Mouse (Mus musculus) CH12.LX (cell line): Measurements from ENCODE around the gene Prr5. TPM values are rescaled to one million over a fixed set of nuclear protein-coding genes. Genes with fewer than 3 reads are reported as not detected.

ENCODE experiments used
- DNase-seq: peaks from one replicate; pipeline ENCODE4 v3.0.0-alpha.2; 2013; ENCODE audit errors: extremely low read depth
- H3K27ac ChIP-seq: 2 replicates; pipeline ENCODE4 v1.5.1; 2012; ENCODE audit warnings: low read depth, mild to moderate bottlenecking, control low read depth, moderate library complexity; ENCODE audit not compliant: insufficient read depth
- H3K27me3 ChIP-seq: replicated peaks from 2 replicates; pipeline ENCODE3; 2012; ENCODE audit warnings: inconsistent platforms
- H3K36me3 ChIP-seq, 2 experiments: replicated peaks in 1 of 2; 2 replicates each; pipeline versions ENCODE3 to v1.6.1; 2012; ENCODE audit warnings: inconsistent platforms in 1 of 2, low read length in 1 of 2, mild to moderate bottlenecking in 1 of 2, mixed read lengths in 1 of 2, moderate library complexity in 1 of 2; ENCODE audit not compliant: control insufficient read depth in 1 of 2, insufficient read depth in 1 of 2
- H3K4me1 ChIP-seq, 2 experiments: 2 replicates each; pipeline ENCODE4 v1.6.1; 2012; ENCODE audit warnings: inconsistent platforms in 1 of 2, moderate library complexity in 1 of 2; ENCODE audit not compliant: insufficient read depth in 2 of 2, control insufficient read depth in 1 of 2
- H3K4me2 ChIP-seq: 2 replicates; pipeline ENCODE4 v1.6.1; 2012; ENCODE audit warnings: low read depth, mild to moderate bottlenecking, control low read depth; ENCODE audit not compliant: poor library complexity, insufficient read depth, severe bottlenecking
- H3K4me3 ChIP-seq, 3 experiments: fragments of 150-350 bp in 1 of 3; sonication (generic) in 1 of 3; replicated peaks in 1 of 3; 2 replicates each; pipeline versions ENCODE3 to v1.5.1; 2011 to 2012; ENCODE audit warnings: low read depth in 2 of 3, low read length in 2 of 3, mild to moderate bottlenecking in 2 of 3, moderate library complexity in 2 of 3, control low read depth in 1 of 3, improper control_type of control experiment in 1 of 3, inconsistent platforms in 1 of 3, mixed read lengths in 1 of 3; ENCODE audit not compliant: poor library complexity in 1 of 3
- H3K79me2 ChIP-seq: replicated peaks from 2 replicates; pipeline ENCODE4 v1.6.1; 2012; ENCODE audit warnings: mild to moderate bottlenecking, moderate library complexity; ENCODE audit not compliant: control insufficient read depth, poor library complexity, insufficient read depth, severe bottlenecking; ENCODE audit errors: extremely low read depth
- H3K9ac ChIP-seq: 2 replicates; pipeline ENCODE4 v1.6.1; 2012; ENCODE audit warnings: low read depth, mild to moderate bottlenecking, control low read depth, moderate library complexity; ENCODE audit not compliant: insufficient read depth
- H3K9me3 ChIP-seq: replicated peaks from 2 replicates; pipeline ENCODE3; 2012; ENCODE audit warnings: low read length, inconsistent platforms, mixed read lengths
- BHLHE40 ChIP-seq: IDR thresholded peaks from 2 replicates; pipeline ENCODE4 v1.6.1; 2011; ENCODE audit warnings: mild to moderate bottlenecking, low read depth, low read length, improper control_type of control experiment
- CHD2 ChIP-seq: IDR thresholded peaks from 2 replicates; pipeline ENCODE4 v1.6.1; 2011; ENCODE audit warnings: low read length, improper control_type of control experiment
- CTCF ChIP-seq, 2 experiments: IDR thresholded peaks in 1 of 2; conservative IDR thresholded peaks in 1 of 2; 2 replicates each; pipeline ENCODE4 v1.5.1; 2011 to 2012; ENCODE audit warnings: low read depth in 2 of 2, low read length in 2 of 2, improper control_type of control experiment in 1 of 2, inconsistent platforms in 1 of 2, mild to moderate bottlenecking in 1 of 2, moderate library complexity in 1 of 2
- E2F4 ChIP-seq: IDR thresholded peaks from 2 replicates; pipeline ENCODE4 v1.6.1; 2011; ENCODE audit warnings: low read depth, low read length, improper control_type of control experiment; ENCODE audit not compliant: insufficient replicate concordance
- ELF1 ChIP-seq: IDR thresholded peaks from 2 replicates; pipeline ENCODE4 v1.6.1; 2014; ENCODE audit warnings: low read depth, mild to moderate bottlenecking, inconsistent platforms, low read length, improper control_type of control experiment
- EP300 ChIP-seq: IDR thresholded peaks from 2 replicates; pipeline ENCODE4 v1.6.1; 2011; ENCODE audit warnings: low read length, improper control_type of control experiment
- GABPA ChIP-seq: IDR thresholded peaks from 2 replicates; pipeline ENCODE4 v1.6.1; 2012; ENCODE audit warnings: low read depth, low read length, improper control_type of control experiment, inconsistent platforms; ENCODE audit not compliant: insufficient replicate concordance
- HCFC1 ChIP-seq: IDR thresholded peaks from 2 replicates; pipeline ENCODE4 v1.6.1; 2012; ENCODE audit warnings: low read depth, mild to moderate bottlenecking, inconsistent platforms, low read length, improper control_type of control experiment
- IRF4 ChIP-seq: IDR thresholded peaks from 2 replicates; pipeline ENCODE4 v1.6.1; 2014; ENCODE audit warnings: low read depth, mild to moderate bottlenecking, inconsistent platforms, low read length, improper control_type of control experiment
- JUND ChIP-seq: conservative IDR thresholded peaks from 2 replicates; pipeline ENCODE4 v1.6.1; 2011; ENCODE audit warnings: low read depth, low read length, improper control_type of control experiment
- KAT2A ChIP-seq: IDR thresholded peaks from 2 replicates; pipeline ENCODE4 v1.6.1; 2012; ENCODE audit warnings: low read length, improper control_type of control experiment, inconsistent platforms; ENCODE audit not compliant: insufficient replicate concordance
- MAFK ChIP-seq: IDR thresholded peaks from 2 replicates; pipeline ENCODE4 v1.6.1; 2011; ENCODE audit warnings: low read length, improper control_type of control experiment; ENCODE audit not compliant: insufficient replicate concordance
- MAZ ChIP-seq: IDR thresholded peaks from 2 replicates; pipeline ENCODE4 v1.6.1; 2012; ENCODE audit warnings: low read depth, mild to moderate bottlenecking, inconsistent platforms, low read length, improper control_type of control experiment, moderate library complexity
- MEF2A ChIP-seq: IDR thresholded peaks from 2 replicates; pipeline ENCODE4 v1.6.1; 2014; ENCODE audit warnings: low read depth, mild to moderate bottlenecking, inconsistent platforms, low read length, improper control_type of control experiment, borderline replicate concordance
- MXI1 ChIP-seq: IDR thresholded peaks from 2 replicates; pipeline ENCODE4 v1.6.1; 2011; ENCODE audit warnings: mild to moderate bottlenecking, low read depth, low read length, improper control_type of control experiment
- MYC ChIP-seq: IDR thresholded peaks from 2 replicates; pipeline ENCODE4 v1.6.1; 2011; ENCODE audit warnings: low read depth, mild to moderate bottlenecking, improper control_type of control experiment, low read length
- NRF1 ChIP-seq: IDR thresholded peaks from 2 replicates; pipeline ENCODE4 v1.6.1; 2014; ENCODE audit warnings: low read depth, mild to moderate bottlenecking, inconsistent platforms, low read length, improper control_type of control experiment, moderate library complexity
- RAD21 ChIP-seq: IDR thresholded peaks from 2 replicates; pipeline ENCODE4 v1.6.1; 2011; ENCODE audit warnings: low read depth, mild to moderate bottlenecking, low read length, improper control_type of control experiment, moderate library complexity
- SMC3 ChIP-seq: IDR thresholded peaks from 2 replicates; pipeline ENCODE4 v1.6.1; 2011; ENCODE audit warnings: low read depth, low read length, improper control_type of control experiment
- TBP ChIP-seq: conservative IDR thresholded peaks from 2 replicates; pipeline ENCODE4 v1.6.1; 2011; ENCODE audit warnings: low read depth, low read length, improper control_type of control experiment
- TCF12 ChIP-seq: IDR thresholded peaks from 2 replicates; pipeline ENCODE4 v1.6.1; 2014; ENCODE audit warnings: low read depth, mild to moderate bottlenecking, inconsistent platforms, low read length, improper control_type of control experiment
- USF2 ChIP-seq: conservative IDR thresholded peaks from 2 replicates; pipeline ENCODE4 v1.6.1; 2011; ENCODE audit warnings: low read depth, low read length, improper control_type of control experiment
- ZMIZ1 ChIP-seq: IDR thresholded peaks from 2 replicates; pipeline ENCODE4 v1.6.1; 2012; ENCODE audit warnings: low read depth, mild to moderate bottlenecking, inconsistent platforms, low read length, improper control_type of control experiment
- ZNF384 ChIP-seq: IDR thresholded peaks from 2 replicates; pipeline ENCODE4 v1.6.1; 2012; ENCODE audit warnings: low read depth, low read length, improper control_type of control experiment, inconsistent platforms
- dilution Hi-C: fragments of 300-500 bp; cut with MboI; formaldehyde crosslinking; loops from 2 replicates; pipeline ENCODE4 v1.14.3; 2020; ENCODE audit warnings: low sequenced_read_pairs; ENCODE audit not compliant: extremely low pct_unique_long_range_greater_than_20kb, extremely low pct_ligation_motif_present
- in situ Hi-C: fragments of 300-500 bp; cut with MboI; formaldehyde crosslinking; loops from 3 replicates; pipeline ENCODE4 v1.14.3; 2019; ENCODE audit warnings: low sequenced_read_pairs, low pct_ligation_motif_present, low pct_unique_long_range_greater_than_20kb, mixed read lengths
- polyA plus RNA-seq: library from polyadenylated mRNA; unstranded; fragments of >175 nt; gene quantifications from 2 replicates; pipeline ENCODE4 v1.2.1, GENCODE M21; 2012; ENCODE audit warnings: low read depth; ENCODE audit not compliant: insufficient read length
- total RNA-seq, 2 experiments: library from RNA; depleted of rRNA; stranded (reverse); fragments of 300-350 nt in 1 of 2; fragments of >200 nt in 1 of 2; gene quantifications; 2 replicates each; pipeline ENCODE4 v1.2.3; 2012 to 2014

The Prr5 gene
- total and polyA plus RNA-seq, 3 experiments = 11.6 to 68.2 (median 19.7) TPM

DNA sequence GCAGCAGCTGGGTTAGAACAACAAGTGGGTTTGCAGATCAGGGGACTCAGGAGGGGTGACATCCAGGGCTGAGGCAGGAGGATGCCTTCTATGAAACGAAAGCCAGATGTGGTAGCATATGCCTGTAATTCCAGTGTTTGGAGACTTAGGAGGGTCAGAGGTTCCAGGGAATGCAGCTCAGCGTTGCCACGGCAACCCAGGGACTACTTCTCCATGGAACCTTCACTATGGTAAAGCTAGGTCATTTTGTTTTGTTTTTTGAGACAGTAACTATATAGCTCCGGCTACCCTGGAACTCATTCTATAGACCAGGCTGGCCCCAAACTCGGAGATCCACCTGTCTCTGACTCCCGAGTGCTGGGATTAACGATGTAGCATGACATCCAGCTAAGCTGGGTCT is 68.8 kb downstream of the Prr5 start:
- no peak overlapping the region for H3K4me2 ChIP-seq
- no peaks in the 10 kb centered on the region for H3K79me2 ChIP-seq
- dilution Hi-C loops = no loop called here
- no peaks in the 10 kb centered on the region for H3K36me3 ChIP-seq
- peaks cover 0 to 3% of the 10 kb centered on the region in 2 experiments; a peak in 2 of 4 replicates for H3K4me1 ChIP-seq
- no peak overlapping the region for H3K27ac ChIP-seq
- no peak overlapping the region for H3K9ac ChIP-seq
- TF ChIP-seq USF2 = no peak
- TF ChIP-seq MAZ = no peak
- TF ChIP-seq HCFC1 = no peak
- no peak for TF ChIP-seq ZNF384
- TF ChIP-seq MXI1 = no peak
- no peak for TF ChIP-seq TCF12
- TF ChIP-seq KAT2A = no peak
- no peak for TF ChIP-seq CHD2
- TF ChIP-seq, all 38 proteins: peak for 0
- in situ Hi-C loops = no loop called here
- H3K27me3 ChIP-seq = peaks cover 2% of the 10 kb centered on the region
- H3K4me3 ChIP-seq = no peak overlapping the region
- H3K9me3 ChIP-seq = no peaks in the 10 kb centered on the region
- no peak for DNase-seq

DNA sequence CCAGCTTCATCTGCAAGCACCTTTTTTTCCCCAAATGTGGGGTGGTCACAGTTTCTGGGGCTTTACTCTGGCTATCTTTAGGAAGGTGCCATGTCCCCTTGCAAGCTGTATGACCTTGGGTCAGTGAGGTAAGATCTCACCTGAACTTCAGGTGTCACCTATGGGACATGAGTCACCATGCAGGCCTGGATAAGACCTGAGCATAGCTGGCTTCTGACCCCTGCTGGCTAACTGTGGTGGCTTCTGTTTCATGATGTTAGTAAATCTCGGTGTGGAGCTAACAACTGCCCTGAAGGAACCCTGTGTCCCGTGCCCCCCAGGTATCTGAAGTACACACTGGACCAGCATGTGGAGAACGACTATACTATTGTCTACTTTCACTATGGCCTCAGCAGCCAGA is 72.2 kb downstream of the Prr5 start:
- no peak for DNase-seq
- H3K9me3 ChIP-seq = no peaks in the 10 kb centered on the region
- peaks cover 2 to 6% of the 10 kb centered on the region in 2 experiments; a peak in 2 of 4 replicates for H3K4me1 ChIP-seq
- dilution Hi-C loops = no loop called here
- H3K27ac ChIP-seq = no peak overlapping the region
- TF ChIP-seq HCFC1 (no peak), BHLHE40 (no peak), ZNF384 (no peak), MEF2A (no peak), CTCF (conservative IDR thresholded peaks at IDR 0.05 in 1 of 2, IDR thresholded peaks at IDR 0.05 in 1 of 2; ENCODE audit: low read depth in 2 of 2, low read length in 2 of 2) (peak in 1 of 2 experiments; percentile 56; a peak in 2 of 4 replicates), RAD21 (peak; percentile 46), NRF1 (no peak), SMC3 (peak; percentile 48)
- H3K9ac ChIP-seq = no peak overlapping the region
- H3K4me2 ChIP-seq = no peak overlapping the region
- in situ Hi-C loops = no loop called here
- H3K36me3 ChIP-seq = no peaks in the 10 kb centered on the region
- no peaks in the 10 kb centered on the region for H3K79me2 ChIP-seq
- peaks cover 12% of the 10 kb centered on the region for H3K27me3 ChIP-seq
- H3K4me3 ChIP-seq = no peak overlapping the region

DNA sequence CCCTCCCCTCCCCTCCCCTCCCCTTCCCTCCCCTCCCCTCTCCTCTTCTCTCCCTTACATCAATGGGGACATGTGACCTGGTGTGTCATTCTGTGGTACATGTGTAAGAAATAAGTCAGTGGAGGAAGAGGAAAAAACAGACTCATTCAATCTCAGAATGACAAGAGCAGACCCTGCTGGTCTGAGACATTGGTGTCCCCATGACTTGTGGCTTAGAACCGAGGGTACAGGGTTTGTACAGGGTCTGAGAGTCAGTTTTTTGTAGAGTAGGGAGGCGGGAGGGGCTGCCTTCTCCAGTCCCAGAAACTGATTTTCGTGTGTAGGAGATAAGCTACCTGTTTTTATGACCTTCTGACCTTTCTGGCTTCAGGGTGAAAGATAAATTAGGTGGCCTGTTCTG is 73.9 kb downstream of the Prr5 start:
- Histone ChIP-seq H3K9me3 (no peaks in the 10 kb centered on the region), H3K9ac (no peak overlapping the region), H3K27ac (no peak overlapping the region), H3K36me3 (no peaks in the 10 kb centered on the region), H3K27me3 (peaks cover 12% of the 10 kb centered on the region), H3K79me2 (no peaks in the 10 kb centered on the region), H3K4me2 (no peak overlapping the region), H3K4me3 (no peak overlapping the region), H3K4me1 (peaks cover 2 to 3% of the 10 kb centered on the region in 2 experiments; a peak in 1 of 4 replicates)
- in situ Hi-C loops (no loop called here), dilution Hi-C loops (no loop called here)
- DNase-seq = peak; percentile 55
- TF ChIP-seq MAZ = 0 out of 2 replicates have a peak, but pooled peaks have one; percentile 50
- TF ChIP-seq IRF4 = peak; percentile 74; the same call in 1 of the 2 replicates
- no peak for TF ChIP-seq MAFK
- TF ChIP-seq TCF12 = no peak
- no peak for TF ChIP-seq MYC
- TF ChIP-seq E2F4 = no peak
- no peak for TF ChIP-seq ZMIZ1
- TF ChIP-seq ELF1 = no peak
- peak; percentile 45 for TF ChIP-seq BHLHE40
- TF ChIP-seq MXI1 = no peak
- TF ChIP-seq TBP = peak; percentile 59; the same call in 1 of the 2 replicates
- no peak for TF ChIP-seq GABPA
- no peak; the same call in 1 of the 2 replicates for TF ChIP-seq CHD2
- TF ChIP-seq MEF2A = no peak
- TF ChIP-seq USF2 = no peak
- TF ChIP-seq SMC3 = peak; percentile 24
- TF ChIP-seq EP300 = peak; percentile 61; the same call in 1 of the 2 replicates
- peak; percentile 49; the same call in 1 of the 2 replicates for TF ChIP-seq JUND
